Mouse (Mus musculus) forebrain, embryonic 14.5 days (tissue): ENCODE measurements around the gene 2510009E07Rik. TPM values are rescaled to one million over a fixed set of nuclear protein-coding genes. Genes with fewer than 3 reads are reported as not detected.

ENCODE experiments used
- ATAC-seq: fragments of 200-750 bp; cut with Nextera tagmentation; 2 replicates; pipeline ENCODE4 v1.8.0; 2017; ENCODE audit warnings: mild to moderate bottlenecking, moderate library complexity
- DNase-seq: peaks from one replicate; pipeline ENCODE4 v3.0.0-alpha.2; 2015; ENCODE audit warnings: low spot score
- H3K27ac ChIP-seq: fragments of 300-500 bp; sonication (generic); 2 replicates; pipeline ENCODE4 v1.5.1; 2014; ENCODE audit warnings: low read depth, mild to moderate bottlenecking, control low read depth, low read length, moderate library complexity
- H3K27me3 ChIP-seq: fragments of 300-500 bp; sonication (generic); replicated peaks from 2 replicates; pipeline ENCODE4 v1.6.1; 2014; ENCODE audit warnings: low read length, control low read depth, mixed read lengths; ENCODE audit not compliant: control insufficient read depth, insufficient read depth
- H3K36me3 ChIP-seq: fragments of 300-500 bp; sonication (generic); 2 replicates; pipeline ENCODE4 v1.6.1; 2014; ENCODE audit warnings: low read length, control low read depth; ENCODE audit not compliant: control insufficient read depth, insufficient read depth
- H3K4me1 ChIP-seq: fragments of 300-500 bp; sonication (generic); 2 replicates; pipeline ENCODE4 v1.6.1; 2014; ENCODE audit warnings: antibody characterized with exemption, low read length, control low read depth; ENCODE audit not compliant: control insufficient read depth, insufficient read depth
- H3K4me2 ChIP-seq: fragments of 300-500 bp; sonication (generic); 2 replicates; pipeline ENCODE4 v1.6.1; 2014; ENCODE audit warnings: mild to moderate bottlenecking, control low read depth, low read length
- H3K4me3 ChIP-seq: fragments of 300-500 bp; sonication (generic); 2 replicates; pipeline ENCODE4 v1.5.1; 2014; ENCODE audit warnings: low read depth, low read length, control low read depth
- H3K9ac ChIP-seq: fragments of 300-500 bp; sonication (generic); 2 replicates; pipeline ENCODE4 v1.6.1; 2014; ENCODE audit warnings: mild to moderate bottlenecking, low read length, control low read depth, moderate library complexity
- H3K9me3 ChIP-seq: fragments of 300-500 bp; sonication (generic); replicated peaks from 2 replicates; pipeline ENCODE4 v1.6.1; 2016; ENCODE audit warnings: low read length, control low read depth, mixed read lengths; ENCODE audit not compliant: control insufficient read depth
- WGBS: fragments of 180-500 bp; shearing (Covaris S2); extraction: QIAGEN DNeasy Blood & Tissue Kit; methylation state at CpG from one replicate; pipeline ENCODE4 v1.1.7; 2014; 5-methylcytosine and 5-hydroxymethylcytosine counted together
- polyA plus RNA-seq: library from polyadenylated mRNA; unstranded; fragments of >200 nt; fragmentation: Nextera tagmentation; extraction: Ambion mirVana; gene quantifications from 2 replicates; pipeline ENCODE4 v1.2.1, GENCODE M21; 2014

Gene 2510009E07Rik
- polyA plus RNA-seq, 1 experiment from 2014 or later = 26.2 TPM

- Histone ChIP-seq H3K4me3 (no peak overlapping the region), H3K27me3 (no peaks in the 10 kb centered on the region), H3K9ac (peak overlapping the region; percentile 48), H3K9me3 (0 out of 2 replicates have a peak, but pooled peaks cover 3% of the 10 kb centered on the region), H3K36me3 (no peaks in the 10 kb centered on the region), H3K4me2 (peak overlapping the region; percentile 28), H3K4me1 (peaks cover 13% of the 10 kb centered on the region), H3K27ac (peak overlapping the region; percentile 59)
- 4% methylated on average over 18 of the region's 18 CpGs for WGBS
- ATAC-seq (peak; percentile 82), DNase-seq (peak; percentile 67)
These were observed 29.7 kb downstream of the 2510009E07Rik start for GRCm38 (mm10) chr16:21664633-21665363.

- 0 out of 2 replicates have a peak overlapping the region, but pooled peaks have one; percentile 50 for H3K27ac ChIP-seq
- H3K4me3 ChIP-seq = no peak overlapping the region
- H3K27me3 ChIP-seq = no peaks in the 10 kb centered on the region
- no peak overlapping the region for H3K9ac ChIP-seq
- peaks cover 8% of the 10 kb centered on the region for H3K4me1 ChIP-seq
- no peaks in the 10 kb centered on the region for H3K9me3 ChIP-seq
- H3K4me2 ChIP-seq = no peak overlapping the region
- ATAC-seq (no peak), DNase-seq (no peak)
- peaks cover 11% of the 10 kb centered on the region; the same call in 1 of the 2 replicates for H3K36me3 ChIP-seq
- 84% methylated on average over 9 of the region's 9 CpGs for WGBS
These were observed 38.5 kb downstream of the 2510009E07Rik start for GRCm38 (mm10) chr16:21655961-21656360.

- H3K9ac ChIP-seq = no peak overlapping the region
- ATAC-seq (0 out of 2 replicates have a peak, but pooled peaks have one; percentile 11), DNase-seq (peak; percentile 39)
- no peaks in the 10 kb centered on the region for H3K9me3 ChIP-seq
- H3K27me3 ChIP-seq = no peaks in the 10 kb centered on the region
- peaks cover 11% of the 10 kb centered on the region; the same call in 1 of the 2 replicates for H3K36me3 ChIP-seq
- no peak overlapping the region for H3K4me3 ChIP-seq
- WGBS = 22% methylated on average over 6 of the region's 6 CpGs
- H3K27ac ChIP-seq = peak overlapping the region; percentile 50; the same call in 1 of the 2 replicates
- peaks cover 8% of the 10 kb centered on the region for H3K4me1 ChIP-seq
- no peak overlapping the region for H3K4me2 ChIP-seq
These were observed 39.2 kb downstream of the 2510009E07Rik start for GRCm38 (mm10) chr16:21655291-21655690.

- ATAC-seq (no peak), DNase-seq (peak; percentile 29)
- Histone ChIP-seq H3K4me2 (no peak overlapping the region), H3K27me3 (no peaks in the 10 kb centered on the region), H3K4me1 (peaks cover 8% of the 10 kb centered on the region), H3K9me3 (no peaks in the 10 kb centered on the region), H3K27ac (0 out of 2 replicates have a peak overlapping the region, but pooled peaks have one; percentile 15), H3K9ac (no peak overlapping the region), H3K36me3 (peaks cover 8% of the 10 kb centered on the region; the same call in 1 of the 2 replicates), H3K4me3 (no peak overlapping the region)
- WGBS = 40% methylated on average over 5 of the region's 5 CpGs
These were observed 40.1 kb downstream of the 2510009E07Rik start for GRCm38 (mm10) chr16:21654384-21654783.

- WGBS = 86% methylated on average over 15 of the region's 15 CpGs
- ATAC-seq = no peak
- Histone ChIP-seq H3K4me1 (peaks cover 8% of the 10 kb centered on the region), H3K36me3 (peaks cover 7% of the 10 kb centered on the region; the same call in 1 of the 2 replicates), H3K27me3 (no peaks in the 10 kb centered on the region), H3K4me2 (no peak overlapping the region), H3K9ac (no peak overlapping the region), H3K27ac (no peak overlapping the region), H3K4me3 (no peak overlapping the region), H3K9me3 (no peaks in the 10 kb centered on the region)
- DNase-seq = no peak
These were observed 41.3 kb downstream of the 2510009E07Rik start for GRCm38 (mm10) chr16:21653151-21653550.

GRCm38 (mm10) chr16:21651161-21651560 lies 43.3 kb downstream of the 2510009E07Rik start:
- DNase-seq = no peak
- Histone ChIP-seq H3K27me3 (no peaks in the 10 kb centered on the region), H3K4me2 (no peak overlapping the region), H3K27ac (no peak overlapping the region), H3K9ac (no peak overlapping the region), H3K9me3 (no peaks in the 10 kb centered on the region), H3K4me1 (peaks cover 8% of the 10 kb centered on the region), H3K36me3 (peaks cover 11% of the 10 kb centered on the region; the same call in 1 of the 2 replicates), H3K4me3 (no peak overlapping the region)
- ATAC-seq = no peak
- 88% methylated on average over 4 of the region's 4 CpGs for WGBS

GRCm38 (mm10) chr16:21650289-21650688 lies 44.2 kb downstream of the 2510009E07Rik start:
- 50% methylated on average over 3 of the region's 3 CpGs for WGBS
- DNase-seq = peak; percentile 47
- no peak overlapping the region for H3K27ac ChIP-seq
- no peaks in the 10 kb centered on the region for H3K27me3 ChIP-seq
- peaks cover 11% of the 10 kb centered on the region; the same call in 1 of the 2 replicates for H3K36me3 ChIP-seq
- no peak overlapping the region for H3K4me3 ChIP-seq
- H3K9ac ChIP-seq = no peak overlapping the region
- ATAC-seq = peak; percentile 38; the same call in 1 of the 2 replicates
- H3K4me2 ChIP-seq = no peak overlapping the region
- no peaks in the 10 kb centered on the region for H3K9me3 ChIP-seq
- H3K4me1 ChIP-seq = peaks cover 2% of the 10 kb centered on the region

GRCm38 (mm10) chr16:21648800-21649199 lies 45.7 kb downstream of the 2510009E07Rik start:
- no peak overlapping the region for H3K4me3 ChIP-seq
- H3K27ac ChIP-seq = no peak overlapping the region
- no peak overlapping the region for H3K9ac ChIP-seq
- DNase-seq (no peak), ATAC-seq (no peak)
- no peaks in the 10 kb centered on the region for H3K9me3 ChIP-seq
- no peaks in the 10 kb centered on the region for H3K27me3 ChIP-seq
- 80% methylated on average over 4 of the region's 4 CpGs for WGBS
- no peaks in the 10 kb centered on the region for H3K4me1 ChIP-seq
- peaks cover 11% of the 10 kb centered on the region; the same call in 1 of the 2 replicates for H3K36me3 ChIP-seq
- H3K4me2 ChIP-seq = no peak overlapping the region

- Histone ChIP-seq H3K4me2 (no peak overlapping the region), H3K9me3 (no peaks in the 10 kb centered on the region), H3K4me1 (no peaks in the 10 kb centered on the region), H3K9ac (no peak overlapping the region), H3K4me3 (no peak overlapping the region), H3K27me3 (no peaks in the 10 kb centered on the region), H3K36me3 (peaks cover 14% of the 10 kb centered on the region; the same call in 1 of the 2 replicates), H3K27ac (no peak overlapping the region; the same call in 1 of the 2 replicates)
- DNase-seq (no peak), ATAC-seq (no peak)
- WGBS = 82% methylated on average over 3 of the region's 3 CpGs
These were observed 48.0 kb downstream of the 2510009E07Rik start for GRCm38 (mm10) chr16:21646496-21646895.
